Mouse (Mus musculus) limb, embryonic 11.5 days (tissue): ENCODE measurements at regions not wholly inside any gene's neighbourhood (a gene's known extent, or its start where the extent isn't known, plus 50 kb on each side); places are given as distances from the start of the nearest gene placed in this dataset.

Experiments
- ATAC-seq: fragments of 200-750 bp; cut with Nextera tagmentation; 2 replicates; pipeline ENCODE4 v1.8.0; 2017; ENCODE audit warnings: low read depth; ENCODE audit not compliant: insufficient number of reproducible peaks, low FRiP score, low TSS enrichment
- DNase-seq: peaks from one replicate; pipeline ENCODE4 v3.0.0-alpha.2; 2015; ENCODE audit warnings: low spot score
- H3K27ac ChIP-seq: fragments of 300-500 bp; sonication (generic); replicated peaks from 2 replicates; pipeline ENCODE4 v1.5.1; 2014; ENCODE audit warnings: low read depth, mild to moderate bottlenecking, low read length
- H3K27me3 ChIP-seq: fragments of 300-500 bp; sonication (generic); 2 replicates; pipeline ENCODE4 v1.6.1; 2014; ENCODE audit warnings: mild to moderate bottlenecking, low read length, mixed read lengths; ENCODE audit not compliant: control insufficient read depth, insufficient read depth
- H3K36me3 ChIP-seq: fragments of 300-500 bp; sonication (generic); 2 replicates; pipeline ENCODE4 v1.6.1; 2014; ENCODE audit warnings: mild to moderate bottlenecking, low read length, moderate library complexity, mixed read lengths; ENCODE audit not compliant: control insufficient read depth, insufficient read depth
- H3K4me1 ChIP-seq: fragments of 300-500 bp; sonication (generic); 2 replicates; pipeline ENCODE4 v1.6.1; 2014; ENCODE audit warnings: low read length, mixed read lengths; ENCODE audit not compliant: control insufficient read depth, insufficient read depth
- H3K4me2 ChIP-seq: fragments of 300-500 bp; sonication (generic); 2 replicates; pipeline ENCODE4 v1.6.1; 2014; ENCODE audit warnings: low read depth, mild to moderate bottlenecking, moderate library complexity; ENCODE audit not compliant: severe bottlenecking
- H3K4me3 ChIP-seq: fragments of 300-500 bp; sonication (generic); 2 replicates; pipeline ENCODE4 v1.5.1; 2014; ENCODE audit warnings: low read depth, low read length
- H3K9ac ChIP-seq: fragments of 300-500 bp; sonication (generic); 2 replicates; pipeline ENCODE4 v1.6.1; 2014; ENCODE audit warnings: mild to moderate bottlenecking, low read length
- H3K9me3 ChIP-seq: fragments of 300-500 bp; sonication (generic); 2 replicates; pipeline ENCODE4 v1.6.1; 2016; ENCODE audit warnings: low read length; ENCODE audit not compliant: control insufficient read depth
- WGBS: fragments of 180-500 bp; shearing (Covaris S2); extraction: QIAGEN DNeasy Blood & Tissue Kit; methylation state at CpG from one replicate; pipeline ENCODE4 v1.1.7; 2014; 5-methylcytosine and 5-hydroxymethylcytosine counted together

GRCm38 (mm10) chr8:26883770-26884169, 93.4 kb upstream of the Zfp703 start:
- no peaks in the 10 kb centered on the region; the same call in 1 of the 2 replicates for H3K27me3 ChIP-seq
- H3K4me1 ChIP-seq = 0 out of 2 replicates have a peak, but pooled peaks cover 6% of the 10 kb centered on the region
- no peak for ATAC-seq
- H3K9me3 ChIP-seq = no peaks in the 10 kb centered on the region
- no peak overlapping the region for H3K27ac ChIP-seq
- no peak overlapping the region for H3K4me2 ChIP-seq
- no peaks in the 10 kb centered on the region for H3K36me3 ChIP-seq
- no peak overlapping the region for H3K9ac ChIP-seq
- 82% methylated on average over 6 of the region's 6 CpGs for WGBS
- DNase-seq = no peak
- H3K4me3 ChIP-seq = no peak overlapping the region

DNA sequence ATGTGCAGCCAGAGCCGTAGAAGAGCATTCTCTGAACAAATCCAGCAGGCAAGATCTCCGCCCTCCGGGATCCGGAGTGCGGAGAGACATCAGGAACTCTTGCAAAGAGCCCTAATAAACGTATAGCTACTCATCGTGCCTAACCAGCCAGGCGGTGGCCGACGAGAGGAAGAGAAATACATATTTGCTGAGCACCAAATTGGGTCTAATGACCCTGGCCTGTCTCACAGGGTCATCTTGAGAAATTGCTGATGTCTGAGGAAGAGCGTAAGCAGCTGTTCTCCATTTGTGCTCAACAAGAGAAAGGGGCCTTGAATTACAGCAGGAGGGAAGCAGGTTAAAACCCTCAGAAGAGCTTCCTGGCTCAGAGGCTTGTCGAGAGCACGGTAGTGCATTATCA, 92.8 kb upstream of the Zfp703 start:
- Histone ChIP-seq H3K9ac (no peak overlapping the region), H3K4me1 (0 out of 2 replicates have a peak, but pooled peaks cover 6% of the 10 kb centered on the region), H3K4me3 (no peak overlapping the region), H3K4me2 (no peak overlapping the region), H3K27ac (no peak overlapping the region), H3K27me3 (no peaks in the 10 kb centered on the region; the same call in 1 of the 2 replicates), H3K9me3 (no peaks in the 10 kb centered on the region), H3K36me3 (no peaks in the 10 kb centered on the region)
- no peak for ATAC-seq
- DNase-seq = no peak
- WGBS = 71% methylated on average over 13 of the region's 13 CpGs

DNA sequence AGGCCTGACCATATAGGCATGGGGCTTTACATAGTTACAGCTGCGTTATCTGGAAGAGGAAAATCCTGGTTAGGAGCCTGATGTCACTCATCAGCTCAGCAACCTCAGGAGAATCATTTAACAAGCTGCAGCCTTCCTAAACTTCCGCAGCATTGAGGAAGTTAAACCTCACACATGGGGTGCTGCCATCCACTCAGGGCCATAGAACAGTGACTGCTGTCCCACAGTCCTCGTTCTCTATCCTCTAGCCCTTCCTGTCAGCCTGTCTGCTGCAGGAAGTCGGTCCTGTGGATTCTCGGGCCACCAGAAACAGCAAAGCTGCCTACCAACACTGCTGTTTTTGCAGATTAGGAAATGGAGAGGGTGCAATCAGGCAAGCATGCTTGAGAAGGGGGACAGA, 91.8 kb upstream of the Zfp703 start:
- ATAC-seq (no peak), DNase-seq (no peak)
- Histone ChIP-seq H3K27ac (no peak overlapping the region), H3K27me3 (no peaks in the 10 kb centered on the region; the same call in 1 of the 2 replicates), H3K4me3 (no peak overlapping the region), H3K4me2 (no peak overlapping the region), H3K4me1 (0 out of 2 replicates have a peak, but pooled peaks cover 6% of the 10 kb centered on the region), H3K9ac (no peak overlapping the region), H3K36me3 (no peaks in the 10 kb centered on the region), H3K9me3 (no peaks in the 10 kb centered on the region)
- WGBS = 82% methylated on average over 5 of the region's 5 CpGs

GRCm38 (mm10) chr8:26886783-26887486, 90.2 kb upstream of the Zfp703 start:
- 0 out of 2 replicates have a peak, but pooled peaks cover 2% of the 10 kb centered on the region for H3K4me1 ChIP-seq
- no peaks in the 10 kb centered on the region for H3K36me3 ChIP-seq
- no peak overlapping the region for H3K9ac ChIP-seq
- no peak overlapping the region for H3K4me2 ChIP-seq
- no peak overlapping the region for H3K4me3 ChIP-seq
- H3K27ac ChIP-seq = no peak overlapping the region
- DNase-seq (no peak), ATAC-seq (no peak)
- 72% methylated on average over 13 of the region's 13 CpGs for WGBS
- H3K9me3 ChIP-seq = no peaks in the 10 kb centered on the region
- no peaks in the 10 kb centered on the region; the same call in 1 of the 2 replicates for H3K27me3 ChIP-seq

GRCm38 (mm10) chr8:26887551-26887950, 89.6 kb upstream of the Zfp703 start:
- Histone ChIP-seq H3K36me3 (no peaks in the 10 kb centered on the region), H3K9ac (no peak overlapping the region), H3K4me3 (no peak overlapping the region), H3K4me2 (no peak overlapping the region), H3K27me3 (no peaks in the 10 kb centered on the region; the same call in 1 of the 2 replicates), H3K9me3 (no peaks in the 10 kb centered on the region), H3K27ac (no peak overlapping the region), H3K4me1 (0 out of 2 replicates have a peak, but pooled peaks cover 2% of the 10 kb centered on the region)
- DNase-seq (no peak), ATAC-seq (no peak)
- 69% methylated on average over 5 of the region's 5 CpGs for WGBS

DNA sequence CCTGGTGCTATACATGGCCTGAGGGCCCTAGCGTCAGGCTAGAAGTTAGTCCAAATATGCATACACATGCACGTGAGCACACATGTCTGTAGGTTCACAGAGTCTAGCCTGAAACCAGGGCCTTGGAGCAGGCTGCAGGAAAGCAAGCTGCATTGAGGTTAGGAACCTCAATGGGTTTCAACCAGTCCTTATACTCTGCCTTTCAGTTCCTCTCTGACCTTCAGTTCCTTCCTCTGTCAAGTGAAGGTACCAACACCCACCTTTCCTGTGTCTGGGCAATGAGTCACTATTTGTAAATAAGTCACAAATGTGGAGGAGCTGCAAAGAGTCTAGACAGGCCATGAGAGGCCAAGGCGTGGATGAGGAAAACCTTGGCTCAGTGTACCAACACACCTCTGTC, 89.1 kb upstream of the Zfp703 start:
- Histone ChIP-seq H3K4me1 (0 out of 2 replicates have a peak, but pooled peaks cover 2% of the 10 kb centered on the region), H3K4me3 (no peak overlapping the region), H3K27me3 (no peaks in the 10 kb centered on the region; the same call in 1 of the 2 replicates), H3K36me3 (no peaks in the 10 kb centered on the region), H3K9me3 (no peaks in the 10 kb centered on the region), H3K9ac (no peak overlapping the region), H3K4me2 (no peak overlapping the region), H3K27ac (no peak overlapping the region)
- WGBS = 74% methylated on average over 3 of the region's 3 CpGs
- DNase-seq = no peak
- ATAC-seq = no peak

- H3K36me3 ChIP-seq = no peaks in the 10 kb centered on the region
- WGBS = 62% methylated on average over 11 of the region's 11 CpGs
- H3K9ac ChIP-seq = no peak overlapping the region
- H3K9me3 ChIP-seq = no peaks in the 10 kb centered on the region
- H3K4me1 ChIP-seq = 0 out of 2 replicates have a peak, but pooled peaks cover 2% of the 10 kb centered on the region
- no peak; the same call in 1 of the 2 replicates for ATAC-seq
- no peak overlapping the region for H3K4me2 ChIP-seq
- no peak overlapping the region for H3K27ac ChIP-seq
- no peak overlapping the region for H3K4me3 ChIP-seq
- no peak for DNase-seq
- H3K27me3 ChIP-seq = no peaks in the 10 kb centered on the region; the same call in 1 of the 2 replicates
These were observed 85.2 kb upstream of the Zfp703 start for GRCm38 (mm10) chr8:26891881-26892280.

GRCm38 (mm10) chr8:26892380-26892779, 84.7 kb upstream of the Zfp703 start:
- Histone ChIP-seq H3K27me3 (no peaks in the 10 kb centered on the region; the same call in 1 of the 2 replicates), H3K4me1 (0 out of 2 replicates have a peak, but pooled peaks cover 2% of the 10 kb centered on the region), H3K4me3 (no peak overlapping the region), H3K4me2 (no peak overlapping the region), H3K36me3 (no peaks in the 10 kb centered on the region), H3K9me3 (no peaks in the 10 kb centered on the region), H3K9ac (no peak overlapping the region), H3K27ac (no peak overlapping the region)
- no peak for ATAC-seq
- 76% methylated on average over 7 of the region's 7 CpGs for WGBS
- DNase-seq = no peak
